In the genomic region with DNA sequence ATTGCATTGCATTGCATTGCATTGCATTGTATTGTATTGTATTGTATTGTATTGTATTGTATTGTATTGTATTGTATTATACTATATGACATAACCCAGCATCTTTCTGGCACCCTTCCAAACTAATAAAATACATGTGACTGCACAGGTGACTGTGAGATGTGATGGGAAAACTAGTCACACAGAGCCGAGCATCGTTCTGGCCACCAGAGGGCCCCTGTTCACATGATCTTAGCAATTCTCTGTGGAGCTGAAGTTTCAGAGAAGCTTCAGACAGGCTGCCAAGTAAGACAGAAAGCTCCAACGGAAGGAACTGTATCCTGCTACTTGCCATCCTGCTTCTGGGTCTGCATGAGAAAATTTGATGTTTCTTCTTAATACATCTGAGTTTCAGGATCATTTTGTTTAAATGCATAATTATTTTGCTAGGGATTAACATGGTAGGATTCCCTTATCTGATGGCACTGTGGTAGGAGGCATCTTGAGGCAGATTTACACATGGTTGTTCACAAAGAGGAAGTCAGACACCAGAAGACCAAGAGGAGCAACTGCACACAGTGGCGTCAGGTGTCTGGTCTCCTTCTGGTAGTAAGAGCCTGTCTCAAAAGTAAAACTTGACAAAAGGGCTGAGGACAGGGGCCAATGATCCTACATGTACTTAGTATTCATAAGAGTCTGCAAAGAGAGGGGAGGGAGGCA, we compare ENCODE assay signal across 9 mouse cellular contexts.
DNase-seq lines count a peak whose midpoint lies in the region; ATAC-seq lines count a peak whose summit lies in the region.
"Had no signal": no experiment of that assay in that cellular context is flagged by ENCODE, and none has a peak within 500 bp of the region (broad histone marks: within the 10 kb centered on the region; RNA-seq: fewer than 3 reads in every experiment).

No protein-coding gene starts in this region.

- no peak for ATAC-seq in forebrain, embryonic 11.5 days (replicated peaks; ENCODE audit: low FRiP score)
- ATAC-seq in erythroid progenitor cell, adult 5-6 weeks (replicated peaks; ENCODE audit: low FRiP score, poor library complexity, severe bottlenecking) = no peak

- H3K4me3 ChIP-seq in forebrain, embryonic 11.5 days (ENCODE audit: low read depth, low read length) = no peak overlapping the region
- H3K4me3 ChIP-seq in midbrain, embryonic 10.5 days = no peak overlapping the region
- H3K4me3 ChIP-seq: heart, embryonic 13.5 days had no signal

- no peaks in the 10 kb centered on the region for H3K4me1 ChIP-seq in forebrain, embryonic 11.5 days (replicated peaks; ENCODE audit: control insufficient read depth, insufficient read depth, low read length)
- H3K4me1 ChIP-seq in midbrain, embryonic 10.5 days = peaks cover 7% of the 10 kb centered on the region; the same call in 1 of the 2 replicates
- H3K4me1 ChIP-seq: heart, embryonic 13.5 days had no signal

- H3K36me3 ChIP-seq in forebrain, embryonic 11.5 days (ENCODE audit: control insufficient read depth, insufficient read depth, low read length) = no peaks in the 10 kb centered on the region
- H3K36me3 ChIP-seq in midbrain, embryonic 10.5 days = no peaks in the 10 kb centered on the region
- H3K36me3 ChIP-seq: heart, embryonic 13.5 days had no signal

- 26% methylated on average over 4 of the region's 4 CpGs for WGBS in forebrain, embryonic 11.5 days
- WGBS in midbrain, embryonic 10.5 days = 26% methylated on average over 4 of the region's 4 CpGs

- H3K9me3 ChIP-seq in forebrain, embryonic 11.5 days (ENCODE audit: control insufficient read depth, low read length) = no peaks in the 10 kb centered on the region
- H3K9me3 ChIP-seq in midbrain, embryonic 10.5 days (replicated peaks) = no peaks in the 10 kb centered on the region
- H3K9me3 ChIP-seq: heart, embryonic 13.5 days had no signal

- no peak overlapping the region for H3K9ac ChIP-seq in forebrain, embryonic 11.5 days (ENCODE audit: low read length)
- H3K9ac ChIP-seq: heart, embryonic 13.5 days had no signal

- peak; percentile 28 for DNase-seq in adrenal gland, adult 2 months
- no peak for DNase-seq in adrenal gland, adult 8-10 months
- DNase-seq in ovary, postnatal 36 days (ENCODE audit: low spot score) = peak; percentile 9
- DNase-seq in ovary, adult 18-20 months (ENCODE audit: low spot score) = no peak
- DNase-seq in forebrain, embryonic 11.5 days (ENCODE audit: low spot score) = peak; percentile 67
- peak; percentile 20 to 74 for DNase-seq in kidney, postnatal 36 days
- peak; percentile 54 for DNase-seq in midbrain, embryonic 10.5 days (ENCODE audit: low spot score)

- no peaks in the 10 kb centered on the region for H3K27me3 ChIP-seq in forebrain, embryonic 11.5 days (ENCODE audit: control insufficient read depth, insufficient read depth, low read length)
- H3K27me3 ChIP-seq in midbrain, embryonic 10.5 days (ENCODE audit: low read depth, poor library complexity, severe bottlenecking) = no peaks in the 10 kb centered on the region; the same call in 1 of the 2 replicates

- no peak overlapping the region for H3K4me2 ChIP-seq in forebrain, embryonic 11.5 days (ENCODE audit: low read depth, low read length, severe bottlenecking)
- H3K4me2 ChIP-seq: heart, embryonic 13.5 days had no signal

- H3K27ac ChIP-seq in forebrain, embryonic 11.5 days (ENCODE audit: low read depth, low read length) = no peak overlapping the region
- no peak overlapping the region for H3K27ac ChIP-seq in midbrain, embryonic 10.5 days (replicated peaks)
- H3K27ac ChIP-seq: heart, embryonic 13.5 days had no signal

Comparison
In these comparisons a context has a peak if more than half of its experiments do, and no peak if none do; other contexts are left out.
1. DNase-seq: peak in adrenal gland, adult 2 months (single experiment), ovary, postnatal 36 days (single experiment), forebrain, embryonic 11.5 days (single experiment), kidney, postnatal 36 days (2 of 2) and midbrain, embryonic 10.5 days (single experiment); none in adrenal gland, adult 8-10 months (single experiment) and ovary, adult 18-20 months (single experiment).